Mouse (Mus musculus): ENCODE measurements around the gene Upf2.
"Not testable (repeated sequence)": the region's sequence is repeated elsewhere in the genome, so short reads cannot be mapped to it uniquely, and the experiment has no call there.

The Upf2 gene

GRCm38 (mm10) chr2:6070925-6071324, 119.7 kb downstream of the Upf2 start:
- no peak for DNase-seq (ENCODE audit: extremely low read depth, low read depth)

GRCm38 (mm10) chr2:6071598-6072440, 120.5 kb downstream of the Upf2 start:
- DNase-seq (ENCODE audit: extremely low read depth, low read depth): no peak

GRCm38 (mm10) chr2:6072685-6073260, 121.5 kb downstream of the Upf2 start:
- no peak for DNase-seq (ENCODE audit: extremely low read depth, low read depth)

- DNase-seq (ENCODE audit: extremely low read depth, low read depth): no peak
These were observed 123.7 kb downstream of the Upf2 start for GRCm38 (mm10) chr2:6074891-6075529.

- DNase-seq (ENCODE audit: extremely low read depth, low read depth): no peak
These were observed 124.2 kb downstream of the Upf2 start for GRCm38 (mm10) chr2:6075530-6075896.

- no peak for DNase-seq (ENCODE audit: extremely low read depth, low read depth)
These were observed 128.8 kb downstream of the Upf2 start for GRCm38 (mm10) chr2:6080037-6080436.

GRCm38 (mm10) chr2:6081108-6081507, 129.8 kb downstream of the Upf2 start:
- DNase-seq (ENCODE audit: extremely low read depth, low read depth): no peak

- no peak for DNase-seq (ENCODE audit: extremely low read depth, low read depth)
These were observed 131.3 kb downstream of the Upf2 start for GRCm38 (mm10) chr2:6082615-6083014.

- no peak for DNase-seq (ENCODE audit: extremely low read depth, low read depth)
These were observed 132.4 kb downstream of the Upf2 start for GRCm38 (mm10) chr2:6083696-6084095.

- DNase-seq (ENCODE audit: extremely low read depth, low read depth): no peak
These were observed 134.6 kb downstream of the Upf2 start for GRCm38 (mm10) chr2:6085622-6086530.

GRCm38 (mm10) chr2:6087151-6087550, 135.9 kb downstream of the Upf2 start:
- DNase-seq (ENCODE audit: extremely low read depth, low read depth): no peak

- DNase-seq (ENCODE audit: extremely low read depth, low read depth): not testable (repeated sequence)
These were observed 138.7 kb downstream of the Upf2 start for GRCm38 (mm10) chr2:6089941-6090340.

- DNase-seq (ENCODE audit: extremely low read depth, low read depth): no peak
These were observed 145.9 kb downstream of the Upf2 start for GRCm38 (mm10) chr2:6097113-6097716.

- DNase-seq (ENCODE audit: extremely low read depth, low read depth): no peak
These were observed 147.7 kb downstream of the Upf2 start for GRCm38 (mm10) chr2:6098924-6099323.

GRCm38 (mm10) chr2:6099443-6099842, 148.2 kb downstream of the Upf2 start:
- no peak for DNase-seq (ENCODE audit: extremely low read depth, low read depth)

- DNase-seq (ENCODE audit: extremely low read depth, low read depth): no peak
These were observed 148.9 kb downstream of the Upf2 start for GRCm38 (mm10) chr2:6100027-6100749.

GRCm38 (mm10) chr2:6100755-6101154, 149.5 kb downstream of the Upf2 start:
- no peak for DNase-seq (ENCODE audit: extremely low read depth, low read depth)

- DNase-seq (ENCODE audit: extremely low read depth, low read depth): no peak
These were observed 154.2 kb downstream of the Upf2 start for GRCm38 (mm10) chr2:6105437-6105836.

Measured in MEL-GATA-1-ER (cell line).